Mouse (Mus musculus) liver, embryonic 12.5 days (tissue): ENCODE data around the gene Ifng. TPM values are rescaled to one million over a fixed set of nuclear protein-coding genes. Genes with fewer than 3 reads are reported as not detected.

Source experiments
- ATAC-seq: fragments of 200-750 bp; cut with Nextera tagmentation; 2 replicates; pipeline ENCODE4 v1.8.0; 2017; ENCODE audit warnings: moderate number of reproducible peaks, mild to moderate bottlenecking, moderate library complexity
- H3K27ac ChIP-seq: fragments of 300-500 bp; sonication (generic); 2 replicates; pipeline ENCODE4 v1.5.1; 2016; ENCODE audit warnings: mild to moderate bottlenecking
- H3K27me3 ChIP-seq: fragments of 300-500 bp; sonication (generic); replicated peaks from 2 replicates; pipeline ENCODE4 v1.6.1; 2016; ENCODE audit warnings: mild to moderate bottlenecking, moderate library complexity
- H3K36me3 ChIP-seq: fragments of 300-500 bp; sonication (generic); 2 replicates; pipeline ENCODE4 v1.6.1; 2016; ENCODE audit warnings: mild to moderate bottlenecking, moderate library complexity
- H3K4me1 ChIP-seq: fragments of 300-500 bp; sonication (generic); 2 replicates; pipeline ENCODE4 v1.6.1; 2016
- H3K4me2 ChIP-seq: fragments of 300-500 bp; sonication (generic); 2 replicates; pipeline ENCODE4 v1.6.1; 2016; ENCODE audit warnings: mild to moderate bottlenecking, moderate library complexity
- H3K4me3 ChIP-seq: fragments of 300-500 bp; sonication (generic); 2 replicates; pipeline ENCODE4 v1.5.1; 2016; ENCODE audit warnings: mild to moderate bottlenecking, moderate library complexity
- H3K9ac ChIP-seq: fragments of 300-500 bp; sonication (generic); 2 replicates; pipeline ENCODE4 v1.6.1; 2016; ENCODE audit warnings: mild to moderate bottlenecking, moderate library complexity
- H3K9me3 ChIP-seq: fragments of 300-500 bp; sonication (generic); replicated peaks from 2 replicates; pipeline ENCODE4 v1.6.1; 2016; ENCODE audit warnings: mild to moderate bottlenecking, moderate library complexity
- WGBS: fragments of 180-500 bp; shearing (Covaris S2); methylation state at CpG from one replicate; pipeline ENCODE4 v1.1.7; 2016; ENCODE audit not compliant: insufficient replicate concordance; 5-methylcytosine and 5-hydroxymethylcytosine counted together
- polyA plus RNA-seq: library from polyadenylated mRNA; unstranded; fragments of >200 nt; fragmentation: Nextera tagmentation; extraction: Ambion mirVana; gene quantifications from 2 replicates; pipeline ENCODE4 v1.2.1, GENCODE M21; 2016

Ifng gene
- polyA plus RNA-seq, 1 experiment from 2014 or later, result not detected

- H3K36me3 ChIP-seq, result no peaks in the 10 kb centered on the region
- H3K4me3 ChIP-seq, result no peak overlapping the region
- no peak for ATAC-seq
- H3K27me3 ChIP-seq, result no peaks in the 10 kb centered on the region
- no peaks in the 10 kb centered on the region for H3K9me3 ChIP-seq
- no peaks in the 10 kb centered on the region for H3K4me1 ChIP-seq
- H3K27ac ChIP-seq, result no peak overlapping the region
- 73% methylated on average over 1 of the region's 1 CpGs for WGBS
- H3K4me2 ChIP-seq, result no peak overlapping the region
- no peak overlapping the region for H3K9ac ChIP-seq
Observed at GRCm38 (mm10) chr10:118495362-118495761, 54.5 kb downstream of the Ifng start.

Other genes with a start within 250 kb of the Ifng start
- not detected in 2 replicates for gene Il22, start 236.1 kb upstream of the Ifng start, polyA plus RNA-seq
- not detected in 2 replicates for gene Gm32717, start 200.3 kb upstream of the Ifng start, polyA plus RNA-seq
- not detected in 2 replicates for gene Gm32802, start 182.4 kb upstream of the Ifng start, polyA plus RNA-seq
- gene Iltifb, start 146.0 kb upstream of the Ifng start, polyA plus RNA-seq, result not detected in 2 replicates
- gene Gm9040, start 114.1 kb upstream of the Ifng start, polyA plus RNA-seq, result not detected in 2 replicates
- not detected in 2 replicates for gene Gm9044, start 108.6 kb upstream of the Ifng start, polyA plus RNA-seq
- 0.05 TPM in 1 of 2 replicates, not detected in the other for gene Gm9045, start 103.2 kb upstream of the Ifng start, polyA plus RNA-seq
- not detected in 2 replicates for gene Gm9046, start 97.8 kb upstream of the Ifng start, polyA plus RNA-seq
- not detected in 2 replicates for gene Gm9048, start 92.4 kb upstream of the Ifng start, polyA plus RNA-seq
- 0.05 TPM in 1 of 2 replicates, not detected in the other for gene Gm9049, start 86.9 kb upstream of the Ifng start, polyA plus RNA-seq